Mouse (Mus musculus) kidney, postnatal 10 days (tissue): ENCODE measurements around the gene Gpld1.
A peak's percentile ranks its signal among the peaks of the same experiment; 100 is the strongest.

Experiments used
- DNase-seq: peaks from one replicate; pipeline ENCODE4 v3.0.0; 2021; ENCODE audit warnings: mixed read lengths

Gene Gpld1

DNA sequence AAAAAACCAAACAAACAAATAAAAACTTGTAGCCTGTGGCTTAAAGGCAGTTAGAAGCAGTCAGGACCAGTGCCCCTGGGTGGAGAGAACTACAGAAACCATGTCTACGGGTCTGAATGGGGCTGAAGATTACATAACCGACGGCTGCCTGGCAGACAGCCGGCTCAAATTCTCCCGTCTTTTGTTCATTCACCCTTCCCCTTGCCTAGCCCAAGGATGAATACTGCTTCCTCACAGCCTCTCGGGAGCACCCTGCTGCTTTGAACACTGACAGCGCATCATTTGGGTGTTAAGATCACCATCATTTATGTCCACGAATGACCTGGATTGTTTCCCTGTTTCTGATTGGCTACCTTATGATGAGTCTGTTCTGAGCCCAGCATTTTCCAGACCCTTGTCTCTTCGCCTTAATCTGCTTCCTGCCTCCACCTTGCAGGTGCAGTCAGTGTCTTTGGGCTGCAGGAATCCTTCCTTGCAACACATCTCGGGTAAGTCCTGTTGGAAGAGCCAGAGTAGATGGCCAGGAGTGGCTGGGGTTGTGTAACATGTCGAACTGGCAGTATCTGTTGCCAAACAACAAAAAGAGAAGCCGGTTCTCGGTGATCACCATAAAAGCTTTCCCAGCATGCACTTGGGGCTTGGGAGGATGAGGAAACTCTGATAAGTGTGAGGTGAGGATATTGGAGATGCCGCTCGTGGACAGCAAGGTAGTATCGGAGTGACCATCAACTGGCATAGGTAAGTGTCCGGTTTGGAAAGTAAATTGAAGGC, at the start of gene Gpld1:
Gene Gpld1 (plus strand): TSS at position 641 of the 771 bp plus-strand sequence.
- DNase-seq, result no peak

DNA sequence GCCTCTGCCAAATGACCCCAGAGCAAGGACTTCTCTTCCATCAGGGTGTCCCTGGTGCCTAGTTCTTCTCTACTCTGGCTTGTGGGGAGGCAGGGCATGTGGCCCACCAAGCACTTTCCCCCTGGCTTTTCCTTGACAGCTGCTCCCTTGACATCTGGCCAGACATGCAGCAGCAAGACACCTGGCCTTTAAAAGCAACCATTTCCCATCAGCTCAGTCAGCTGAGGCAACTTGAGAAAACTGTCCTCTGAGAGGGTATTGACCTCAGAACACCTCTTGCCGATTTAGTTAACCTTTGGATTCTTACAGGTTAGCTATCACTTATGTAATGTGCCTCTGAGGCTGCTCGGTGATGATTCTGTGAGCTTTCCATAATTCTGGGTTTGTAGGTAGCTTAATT, 49.1 kb upstream of the Gpld1 start:
- DNase-seq, result peak; percentile 34

DNA sequence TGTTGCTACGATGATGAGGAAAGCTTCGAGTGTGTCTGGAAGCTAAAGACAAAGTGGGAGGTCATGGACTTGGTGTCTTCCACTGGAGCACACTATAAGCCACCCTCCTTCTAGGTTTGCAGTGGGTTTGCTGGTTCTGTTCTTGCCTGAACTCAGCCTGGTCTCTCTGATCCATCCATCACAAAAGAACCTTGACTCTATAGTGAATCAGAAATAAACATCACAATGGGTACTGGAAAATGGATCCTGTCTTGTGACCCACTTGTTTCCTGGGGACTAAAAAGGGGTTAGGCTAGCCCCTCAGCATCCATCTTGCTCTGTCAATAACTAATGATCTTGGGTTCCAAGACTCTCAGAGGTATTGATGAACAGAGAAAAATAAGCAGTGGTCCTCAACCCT, 41.0 kb upstream of the Gpld1 start:
- DNase-seq, result no peak

DNA sequence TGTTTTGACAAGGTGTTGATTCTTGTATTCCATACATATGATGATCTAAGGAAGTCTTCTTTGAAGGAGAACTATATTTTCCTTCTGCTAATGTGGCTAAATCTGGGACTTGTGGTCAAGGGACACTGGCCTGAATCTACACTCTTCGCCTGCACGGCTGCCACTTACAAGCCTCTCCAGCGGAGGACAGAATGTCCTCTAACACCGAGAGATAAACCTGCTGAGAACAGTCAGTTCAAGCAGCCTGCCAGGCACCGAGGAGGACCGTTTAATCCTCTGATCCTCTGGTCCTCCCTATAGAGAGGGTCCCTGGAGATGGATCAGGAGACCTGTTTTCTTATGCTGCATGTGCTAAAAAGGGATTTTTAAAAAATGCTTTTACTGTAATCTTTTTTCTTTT, 39.5 kb upstream of the Gpld1 start:
- no peak for DNase-seq

DNA sequence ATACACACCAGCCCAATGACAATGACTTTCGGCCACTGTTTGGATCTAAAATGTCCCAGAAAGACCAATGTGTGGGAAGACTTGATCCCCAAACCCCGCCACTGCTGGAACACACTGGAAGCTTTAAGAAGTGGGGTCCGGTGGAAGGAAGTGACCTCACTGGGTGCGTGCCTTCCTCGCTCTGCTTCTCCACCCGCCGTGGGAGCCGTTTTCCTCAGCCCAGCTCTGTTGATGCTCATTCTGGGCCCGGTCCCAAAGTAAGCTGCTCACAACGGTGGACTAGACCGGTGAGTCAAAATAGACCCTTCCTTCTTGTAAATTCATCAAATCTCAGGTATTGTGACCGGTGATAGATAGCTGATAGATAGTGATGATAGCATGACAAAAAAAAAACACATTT, 37.5 kb upstream of the Gpld1 start:
- no peak for DNase-seq

DNA sequence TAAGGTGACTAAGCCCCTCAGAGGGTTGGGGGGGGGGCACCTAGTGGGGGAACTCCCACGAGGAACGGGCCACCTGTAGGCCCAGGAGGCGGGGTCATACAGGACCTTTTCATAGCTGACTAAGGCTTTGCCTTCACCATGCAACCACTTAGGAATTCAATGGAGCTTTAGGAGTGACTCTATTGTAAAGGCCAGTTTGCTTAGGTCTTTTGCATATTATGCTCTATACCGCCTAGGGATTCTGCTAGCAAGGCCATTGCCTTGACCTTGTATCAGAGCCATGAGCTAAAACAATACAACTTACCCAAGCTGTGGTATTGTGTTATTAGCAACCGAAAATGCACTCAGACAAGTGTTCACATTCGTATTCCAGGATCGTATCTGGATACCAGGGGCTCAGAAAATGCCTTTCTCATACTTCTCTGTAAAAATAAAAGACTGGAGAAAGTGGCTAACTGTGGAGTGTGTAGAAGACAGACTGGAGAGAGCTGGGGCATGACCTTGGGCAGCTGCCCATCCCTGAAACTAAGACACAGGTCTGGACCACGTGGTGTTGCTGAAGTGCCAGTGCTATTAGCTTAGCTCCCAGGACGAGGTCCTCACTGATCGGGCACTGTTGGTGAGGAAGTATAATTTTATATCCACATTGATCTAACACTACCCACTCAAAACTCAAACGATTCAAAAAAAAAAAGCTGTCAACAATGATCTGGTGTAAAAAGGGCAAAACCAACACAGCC, 36.0 kb upstream of the Gpld1 start:
- peak; percentile 47 for DNase-seq

DNA sequence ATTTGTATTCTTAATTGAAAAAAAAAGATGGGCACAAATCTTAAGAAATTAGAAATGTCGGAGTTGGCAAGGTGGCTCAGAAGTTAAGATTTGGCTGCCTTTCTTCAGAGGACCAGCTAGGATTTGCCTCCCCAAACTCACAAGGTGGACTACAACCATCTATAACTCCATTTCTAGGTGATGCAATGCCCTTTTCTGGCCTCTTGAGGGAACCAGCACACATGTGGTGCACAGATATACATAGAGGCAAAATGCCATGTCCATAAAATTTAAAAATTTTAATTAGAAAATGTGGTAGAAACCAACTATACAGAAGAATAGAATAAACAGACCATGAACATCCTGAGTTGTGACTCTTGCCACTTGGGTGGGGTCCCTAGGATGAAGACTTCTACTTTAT, 33.8 kb upstream of the Gpld1 start:
- no peak for DNase-seq

DNA sequence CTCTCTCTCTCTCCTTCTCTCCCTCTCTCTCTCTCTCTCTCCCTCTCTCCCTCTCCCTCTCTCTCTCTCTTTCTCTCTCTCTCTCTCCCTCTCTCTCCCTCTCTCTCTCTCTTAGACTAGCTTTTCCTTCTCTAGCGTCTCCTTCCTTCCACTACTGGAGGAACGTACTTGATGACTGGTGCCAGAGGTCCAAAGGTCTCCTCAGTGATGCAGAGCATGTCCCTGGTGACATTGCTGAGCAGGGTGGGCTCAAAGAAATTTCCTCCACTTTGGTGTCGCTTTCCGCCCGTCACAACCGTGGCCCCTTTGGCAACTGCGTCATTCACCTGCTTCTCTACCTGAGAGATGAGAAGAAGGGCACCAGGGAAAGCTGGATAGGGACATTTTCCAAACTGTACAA, 29.4 kb upstream of the Gpld1 start:
- no peak for DNase-seq

DNA sequence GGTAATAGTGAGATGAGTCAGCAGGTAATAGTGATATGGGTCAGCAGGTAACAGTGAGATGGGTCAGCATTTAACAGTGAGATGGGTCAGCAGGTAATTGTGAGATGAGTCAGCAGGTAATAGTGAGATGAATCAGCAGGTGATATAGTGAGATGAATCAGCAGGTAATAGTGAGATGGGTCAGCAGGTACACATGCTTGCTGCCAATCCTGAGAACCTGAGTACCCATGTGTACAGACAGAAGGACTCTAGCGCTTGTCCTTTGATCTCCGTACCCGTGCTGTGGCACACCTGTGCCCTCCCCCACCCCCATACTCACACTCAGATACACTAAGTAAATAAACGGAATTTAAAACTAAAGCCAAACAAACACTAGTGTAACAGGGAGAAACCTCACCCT, 28.0 kb upstream of the Gpld1 start:
- DNase-seq, result no peak

DNA sequence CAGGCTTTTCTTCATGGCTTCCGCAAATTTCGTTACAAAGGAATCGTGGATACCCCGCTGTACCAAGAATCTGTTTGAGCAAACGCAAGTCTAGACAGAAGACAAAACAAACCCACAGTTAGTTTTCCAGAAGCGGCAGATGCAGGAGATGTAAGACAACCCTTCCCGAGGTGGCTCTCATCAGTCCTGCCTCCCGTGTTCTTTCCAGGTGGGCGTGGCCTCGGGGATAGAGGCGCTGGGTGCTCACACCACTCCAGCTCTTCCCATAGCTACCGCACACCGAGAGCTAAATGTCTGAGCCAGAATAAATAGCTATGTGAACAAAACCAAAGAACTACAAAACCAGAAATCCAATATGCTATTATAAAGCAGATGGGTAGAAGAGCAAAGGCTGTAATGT, 27.1 kb upstream of the Gpld1 start:
- no peak for DNase-seq

DNA sequence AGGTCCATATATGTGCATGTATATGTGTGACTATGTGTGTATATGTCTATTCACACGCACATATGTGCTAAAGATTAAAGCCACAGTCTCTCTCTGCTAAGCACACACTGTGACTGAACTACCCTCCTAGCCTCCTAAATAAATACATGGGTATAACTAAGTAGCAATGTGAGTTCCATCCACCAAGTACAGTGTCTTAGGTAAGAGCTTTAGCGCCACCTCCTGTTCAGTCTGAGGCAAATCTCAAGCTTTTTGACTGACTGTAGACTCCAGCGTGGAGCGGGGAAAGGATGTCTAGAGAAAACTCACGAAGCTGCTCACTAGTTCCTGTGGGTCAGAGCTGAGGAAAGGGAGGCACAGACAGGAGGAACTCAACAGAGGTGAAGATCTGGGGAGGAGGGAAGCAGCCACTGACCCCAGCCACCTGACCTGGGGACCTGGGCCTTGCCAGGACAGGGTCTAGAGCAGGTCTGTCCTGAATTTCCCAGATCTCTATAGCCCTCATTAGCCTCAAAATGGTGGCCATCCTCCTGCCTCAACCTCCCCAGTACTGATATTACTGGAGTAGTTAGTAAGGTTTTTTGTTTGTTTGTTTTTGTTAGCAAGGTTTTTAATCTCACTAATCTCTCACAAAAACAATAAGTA, 22.5 kb upstream of the Gpld1 start:
- peak; percentile 71 for DNase-seq

DNA sequence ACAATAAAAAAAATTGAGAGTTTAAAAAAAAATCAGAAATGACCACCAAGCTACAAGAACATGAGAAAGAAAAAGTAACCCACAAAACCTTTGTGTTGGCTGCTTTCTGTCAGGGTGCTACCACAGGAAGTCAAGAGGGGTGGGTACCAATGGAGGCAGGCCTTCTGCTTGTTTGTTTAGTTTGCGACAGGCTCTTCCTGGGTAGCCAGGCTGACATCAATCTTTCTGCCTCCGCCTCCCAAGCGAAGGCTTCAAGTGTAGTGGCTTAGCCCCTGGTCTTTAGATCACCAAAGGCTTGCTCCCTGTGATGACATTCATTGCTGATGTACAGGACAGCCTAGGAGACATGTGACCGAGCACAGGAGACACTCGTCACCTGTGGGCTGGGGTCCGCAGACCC, 21.7 kb upstream of the Gpld1 start:
- no peak for DNase-seq

DNA sequence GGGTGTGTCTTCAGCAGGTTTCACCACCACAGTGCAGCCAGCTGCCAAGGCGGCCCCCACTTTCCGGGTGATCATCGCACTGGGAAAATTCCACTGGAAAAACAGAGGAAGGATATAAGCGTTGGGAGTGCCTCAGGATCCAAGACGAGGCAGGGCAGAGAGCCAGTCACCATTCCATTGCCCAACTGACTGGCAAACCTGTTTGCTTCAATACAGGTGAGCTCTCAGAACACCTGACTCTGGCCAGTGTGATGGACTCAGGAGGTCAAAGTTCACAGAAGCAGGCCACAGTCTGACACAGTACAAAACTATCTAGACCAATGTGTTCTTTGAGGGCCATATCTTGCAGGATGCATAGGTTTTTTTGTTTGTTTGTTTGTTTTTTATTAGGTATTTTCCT, 19.0 kb upstream of the Gpld1 start:
- no peak for DNase-seq

DNA sequence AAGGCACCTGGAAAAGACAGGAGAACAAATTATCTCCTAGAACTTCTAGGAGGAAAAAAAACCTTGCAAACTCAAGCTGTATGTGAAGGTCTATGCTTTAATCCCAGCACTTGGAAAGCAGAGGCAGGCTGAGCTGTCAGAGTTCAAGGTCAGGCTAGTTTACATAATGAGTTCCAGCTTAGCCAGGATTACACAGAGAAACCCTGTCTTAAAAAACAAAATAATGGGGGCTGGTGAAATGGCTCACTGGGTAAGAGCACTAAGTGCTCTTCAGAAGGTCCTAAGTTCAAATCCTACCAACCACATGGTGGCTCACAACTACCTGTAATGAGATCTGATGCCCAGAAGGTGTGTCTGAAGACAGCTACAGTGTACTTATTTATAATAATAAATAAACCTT, 12.4 kb upstream of the Gpld1 start:
- no peak for DNase-seq

DNA sequence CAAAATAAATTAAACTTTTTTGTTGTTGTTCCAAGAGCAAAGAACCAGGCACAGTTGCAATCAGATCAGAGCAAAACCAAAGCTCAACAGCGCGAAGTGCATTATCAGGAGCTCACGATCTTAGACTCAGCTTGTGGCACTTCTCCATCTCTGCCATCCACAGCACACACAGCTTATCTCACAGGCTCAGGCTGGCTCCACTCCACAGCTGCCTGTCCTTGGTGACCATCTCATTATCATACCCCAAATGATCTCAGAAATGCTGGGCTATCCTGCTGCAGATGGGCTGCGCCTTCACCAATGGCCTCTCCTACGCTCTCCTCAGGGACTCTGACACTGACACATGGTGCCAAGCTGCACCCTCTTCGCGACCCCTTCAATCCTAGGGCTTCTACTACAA, 9.8 kb upstream of the Gpld1 start:
- no peak for DNase-seq

DNA sequence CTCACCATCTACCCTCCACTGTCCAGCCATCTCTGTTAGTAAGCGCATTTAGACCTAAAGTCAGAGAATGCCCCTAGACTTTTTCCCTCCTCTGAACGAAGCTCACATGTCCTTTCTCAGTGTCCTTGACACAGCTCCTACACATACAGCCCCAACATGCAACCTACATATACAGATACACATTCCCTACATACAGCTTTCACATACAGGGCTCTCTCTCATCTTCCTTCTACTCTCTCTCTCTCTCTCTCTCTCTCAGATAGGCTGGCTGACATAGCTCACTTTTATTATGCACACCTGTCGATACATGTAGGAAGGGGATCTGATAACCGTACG, 6.2 kb upstream of the Gpld1 start:
- no peak for DNase-seq

DNA sequence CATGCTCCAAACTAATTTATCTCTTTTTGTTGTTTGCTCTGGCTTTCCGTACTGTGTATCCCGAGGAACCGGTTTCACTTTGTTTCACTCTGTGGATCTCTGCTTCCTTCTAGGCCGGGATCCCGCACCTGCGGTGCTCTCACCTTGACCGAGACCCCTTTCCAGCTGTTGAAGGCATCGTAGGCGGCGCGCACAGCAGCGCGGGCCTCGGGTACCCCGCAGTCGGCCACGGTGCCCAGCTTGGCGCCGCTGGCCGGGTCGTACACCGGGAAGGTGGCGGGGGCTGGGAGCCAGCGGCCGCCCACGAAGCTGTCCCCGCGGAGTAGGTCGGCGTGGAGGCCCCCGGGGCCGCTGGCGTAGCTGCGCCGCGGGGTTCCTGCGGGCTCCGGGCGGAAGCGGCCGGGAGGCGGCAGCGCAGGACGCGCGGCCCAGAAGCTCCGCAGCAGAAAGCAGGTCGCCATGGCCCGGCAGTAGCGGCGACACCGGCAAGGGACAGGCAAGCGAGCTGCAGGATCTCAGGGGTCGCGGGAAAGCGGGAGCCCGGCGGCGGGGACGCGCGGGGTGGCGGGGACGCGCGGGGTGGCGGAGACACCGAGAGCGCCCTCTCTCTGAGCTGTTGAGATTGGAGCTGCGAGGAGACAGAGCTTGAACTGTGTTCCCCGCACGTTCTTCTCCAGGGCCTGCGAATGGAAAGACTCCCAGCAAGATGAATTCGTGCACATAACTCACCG, 5.7 kb upstream of the Gpld1 start, which contains the start of gene Aldh5a1:
Gene Aldh5a1 (minus strand): TSS at position 554 of the 731 bp plus-strand sequence.
- DNase-seq, result peak; percentile 89

DNA sequence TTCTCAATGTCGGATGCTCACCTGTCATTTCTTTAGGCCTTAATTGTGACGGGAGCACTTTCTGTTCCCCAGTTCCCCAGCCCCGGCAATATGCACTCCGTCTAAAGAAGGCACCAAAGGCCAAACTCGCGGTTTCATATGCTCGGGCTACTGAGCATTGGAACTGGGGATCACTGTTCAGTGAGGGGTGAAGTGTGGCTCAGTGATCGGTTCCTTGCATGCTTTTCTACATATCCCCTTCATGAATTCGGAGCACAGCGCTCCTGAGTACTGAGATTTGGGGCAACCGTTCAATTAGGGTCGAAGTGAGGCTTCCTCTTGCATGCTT, 5.1 kb upstream of the Gpld1 start:
- DNase-seq, result no peak

DNA sequence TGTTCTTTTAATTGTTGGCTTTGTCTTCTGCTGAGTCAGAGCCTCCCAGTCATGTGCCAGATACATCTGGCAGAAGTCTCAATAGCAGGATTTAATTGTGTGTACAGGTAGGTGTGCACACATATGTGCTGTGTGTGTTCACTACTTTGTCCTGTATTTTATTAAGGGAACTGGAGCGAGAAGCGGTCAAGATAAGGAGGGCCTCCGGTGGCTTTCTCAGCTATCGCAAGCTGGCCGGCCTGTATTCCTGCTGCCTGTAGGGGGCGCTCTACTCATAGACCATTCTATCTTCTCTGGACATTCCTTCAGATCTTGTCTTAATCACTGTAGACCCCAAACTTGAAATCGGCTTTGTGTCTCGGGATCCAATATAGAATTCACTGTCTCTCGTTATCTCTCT, 4.3 kb upstream of the Gpld1 start:
- DNase-seq, result peak; percentile 89

DNA sequence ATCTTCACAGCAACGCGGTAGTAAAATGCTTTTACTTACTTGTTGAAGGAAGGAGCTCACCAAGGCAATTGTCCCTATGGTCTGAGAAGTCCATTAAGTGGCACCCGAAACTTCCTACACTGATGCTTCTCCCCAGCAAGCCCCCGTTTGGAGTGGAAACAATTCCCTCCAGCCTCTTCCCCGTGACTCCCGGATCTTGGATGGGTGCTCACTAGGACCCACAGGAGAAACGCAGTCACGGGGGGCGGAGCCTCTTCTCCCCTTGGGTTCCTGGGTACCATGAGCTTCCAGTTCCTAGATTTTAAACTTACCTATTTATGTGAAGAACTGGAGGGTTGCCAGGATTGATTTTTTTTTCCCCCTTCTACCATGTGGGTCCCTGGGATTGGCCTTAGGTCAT, 3.5 kb upstream of the Gpld1 start:
- no peak for DNase-seq

DNA sequence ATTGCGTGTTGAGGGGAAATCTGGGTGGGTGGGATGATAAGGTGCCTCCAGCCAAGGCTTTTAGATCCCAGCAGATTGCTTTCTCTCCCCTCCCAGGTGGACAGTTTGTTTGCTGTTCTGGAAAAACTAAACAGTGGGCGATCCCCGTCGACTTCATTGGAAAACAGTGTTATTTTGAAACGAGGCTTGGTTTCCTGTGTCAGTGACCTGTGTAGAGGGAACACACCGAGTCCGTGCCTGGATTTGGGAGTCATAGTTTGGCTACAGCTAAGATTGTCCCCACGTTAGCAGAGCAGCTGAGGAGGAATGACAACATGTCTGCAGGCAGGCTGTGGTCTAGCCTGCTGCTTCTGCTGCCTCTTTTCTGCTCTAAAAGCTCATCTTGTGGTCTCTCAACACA, 351 bp downstream of the Gpld1 start:
- no peak for DNase-seq

DNA sequence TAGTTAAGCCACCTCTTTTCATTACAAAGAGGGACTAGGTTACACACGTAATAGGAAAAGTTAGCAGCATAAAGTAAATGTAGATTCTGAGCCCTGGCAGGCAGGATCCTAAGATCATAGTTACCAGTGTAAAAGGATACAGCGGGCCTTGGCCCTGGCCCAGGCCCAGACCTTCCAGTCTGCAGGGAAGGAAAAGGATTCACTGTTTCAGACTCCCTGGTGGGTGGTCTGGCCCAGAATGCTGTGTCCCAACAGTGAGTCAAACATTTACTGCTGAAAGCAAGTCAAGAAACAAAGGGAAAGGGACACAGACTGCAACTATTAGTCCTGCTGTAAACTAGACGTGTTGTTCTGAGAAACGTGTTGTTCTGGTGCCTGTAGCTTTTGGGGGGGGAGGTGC, 2.6 kb downstream of the Gpld1 start:
- DNase-seq, result peak; percentile 32

DNA sequence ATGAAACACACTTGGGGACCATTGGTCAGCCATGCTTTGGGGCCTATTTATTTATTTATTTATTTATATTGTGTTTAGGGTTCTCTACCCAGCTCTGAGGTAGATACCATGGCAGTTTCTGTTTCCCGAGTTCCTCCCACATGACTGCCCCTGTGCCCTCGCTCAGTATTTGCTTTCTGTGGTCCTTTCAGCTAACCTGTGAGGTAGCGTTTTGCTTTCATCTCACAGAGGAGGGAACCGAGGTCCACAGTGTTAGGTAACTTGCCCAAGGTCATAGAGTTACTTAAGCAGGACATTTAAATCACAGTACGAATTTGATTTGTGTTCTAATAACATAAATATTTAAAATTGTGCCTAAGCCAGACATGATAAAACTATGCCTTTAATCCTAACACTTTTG, 4.2 kb downstream of the Gpld1 start:
- DNase-seq, result no peak

DNA sequence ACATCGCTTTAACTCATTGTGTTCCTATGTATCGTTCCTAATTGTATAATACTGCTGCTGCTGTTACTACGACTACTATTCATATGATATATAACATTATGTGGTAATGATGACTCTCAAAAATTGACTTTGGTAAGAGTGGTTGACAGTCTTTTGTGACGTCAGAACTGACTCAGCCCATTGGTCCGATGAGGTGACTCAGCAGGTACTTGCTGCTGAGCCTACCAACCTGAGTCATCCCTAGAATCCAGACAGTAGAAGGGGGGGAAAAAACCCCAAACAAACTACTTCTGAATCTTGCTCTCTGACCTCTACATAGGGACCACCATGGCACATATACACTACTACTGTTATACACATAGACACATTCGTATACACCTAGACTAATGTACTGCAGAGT, 5.9 kb downstream of the Gpld1 start:
- DNase-seq, result no peak
